Mouse (Mus musculus): Measurements from ENCODE around the gene Gm8882.
"Not testable (repeated sequence)": the region's sequence is repeated elsewhere in the genome, so short reads cannot be mapped to it uniquely, and the experiment has no call there.

Gene Gm8882

DNA sequence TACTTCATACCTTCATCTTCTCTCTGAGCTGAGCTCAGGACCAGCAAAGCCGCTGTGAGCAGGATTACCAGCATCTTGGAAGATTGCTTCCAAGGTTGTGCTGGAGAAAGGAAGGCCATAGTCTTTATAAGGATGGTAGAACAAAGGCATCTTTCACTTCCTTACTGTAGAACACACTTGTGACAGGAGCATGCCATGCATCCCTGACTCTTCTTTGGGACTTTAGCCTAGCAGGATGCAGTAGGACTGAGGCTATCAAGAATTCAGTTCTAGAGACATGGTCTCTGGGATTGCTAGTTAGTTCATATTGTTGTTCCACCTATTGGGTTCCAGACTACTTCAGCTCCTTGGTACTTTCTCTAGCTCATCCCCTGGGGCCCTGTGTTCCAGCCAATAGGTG is at the start of gene Gm8882:
Gene Gm8882, minus strand, starts transcription at position 101 of the 400 bp plus-strand sequence.
- DNase-seq (ENCODE audit: low spot score): not testable (repeated sequence)

DNA sequence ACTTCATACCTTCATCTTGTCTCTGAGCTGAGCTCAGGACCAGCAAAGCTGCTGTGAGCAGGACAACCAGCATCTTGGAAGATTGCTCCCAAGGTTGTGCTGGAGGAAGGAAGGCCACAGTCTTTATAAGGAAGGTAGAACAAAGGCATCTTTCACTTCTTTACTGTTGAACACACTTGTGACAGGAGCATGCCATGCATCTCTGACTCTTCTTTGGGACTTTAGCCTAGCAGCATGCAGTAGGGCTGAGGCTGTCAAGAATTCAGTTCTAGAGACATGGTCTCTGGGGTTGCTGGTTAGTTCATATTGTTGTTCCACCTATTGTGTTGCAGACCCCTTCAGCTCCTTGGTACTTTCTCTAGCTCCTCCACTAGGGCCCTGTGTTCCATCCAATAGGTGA is 49.3 kb downstream of the Gm8882 start, which contains the start of gene Prpmp5:
Gene Prpmp5, minus strand, starts transcription at position 101 of the 400 bp plus-strand sequence.
- not testable (repeated sequence) for DNase-seq (ENCODE audit: low spot score)

All from ovary, postnatal 10 days (tissue).